Mouse (Mus musculus) forebrain, embryonic 11.5 days (tissue): ENCODE results near the gene Ube2j2. TPM values are rescaled to one million over a fixed set of nuclear protein-coding genes. Genes with fewer than 3 reads are reported as not detected.

Source experiments
- ATAC-seq: fragments of 200-750 bp; cut with Nextera tagmentation; replicated peaks from 2 replicates; pipeline ENCODE4 v1.8.0; 2017; ENCODE audit warnings: moderate TSS enrichment; ENCODE audit not compliant: low FRiP score
- DNase-seq: peaks from one replicate; pipeline ENCODE4 v3.0.0-alpha.2; 2017; ENCODE audit warnings: low spot score
- H3K27ac ChIP-seq: fragments of 300-500 bp; sonication (generic); 2 replicates; pipeline ENCODE4 v1.5.1; 2014; ENCODE audit warnings: low read depth, low read length
- H3K27me3 ChIP-seq: fragments of 300-500 bp; sonication (generic); 2 replicates; pipeline ENCODE4 v1.6.1; 2014; ENCODE audit warnings: mild to moderate bottlenecking, low read length, mixed read lengths; ENCODE audit not compliant: control insufficient read depth, insufficient read depth
- H3K36me3 ChIP-seq: fragments of 300-500 bp; sonication (generic); 2 replicates; pipeline ENCODE4 v1.6.1; 2014; ENCODE audit warnings: mild to moderate bottlenecking, low read length, moderate library complexity, mixed read lengths; ENCODE audit not compliant: control insufficient read depth, insufficient read depth
- H3K4me1 ChIP-seq: fragments of 300-500 bp; sonication (generic); replicated peaks from 2 replicates; pipeline ENCODE4 v1.6.1; 2014; ENCODE audit warnings: low read length, mixed read lengths; ENCODE audit not compliant: control insufficient read depth, insufficient read depth
- H3K4me2 ChIP-seq: fragments of 300-500 bp; sonication (generic); 2 replicates; pipeline ENCODE4 v1.6.1; 2014; ENCODE audit warnings: low read depth, mild to moderate bottlenecking, low read length, moderate library complexity, mixed read lengths; ENCODE audit not compliant: severe bottlenecking
- H3K4me3 ChIP-seq: fragments of 300-500 bp; sonication (generic); 2 replicates; pipeline ENCODE4 v1.5.1; 2014; ENCODE audit warnings: low read depth, low read length
- H3K9ac ChIP-seq: fragments of 300-500 bp; sonication (generic); 2 replicates; pipeline ENCODE4 v1.6.1; 2014; ENCODE audit warnings: low read length
- H3K9me3 ChIP-seq: fragments of 300-500 bp; sonication (generic); 2 replicates; pipeline ENCODE4 v1.6.1; 2016; ENCODE audit warnings: low read length, mixed read lengths; ENCODE audit not compliant: control insufficient read depth
- WGBS: fragments of 180-500 bp; shearing (Covaris S2); extraction: QIAGEN DNeasy Blood & Tissue Kit; methylation state at CpG from one replicate; pipeline ENCODE4 v1.1.7; 2014; 5-methylcytosine and 5-hydroxymethylcytosine counted together
- polyA plus RNA-seq: library from polyadenylated mRNA; unstranded; fragments of >200 nt; fragmentation: Nextera tagmentation; extraction: Ambion mirVana; gene quantifications from 2 replicates; pipeline ENCODE4 v1.2.1, GENCODE M21; 2014

Ube2j2 gene
- polyA plus RNA-seq, 1 experiment from 2014 or later: 159 TPM

- no peak overlapping the region for H3K4me3 ChIP-seq
- ATAC-seq: no peak
- H3K9me3 ChIP-seq: no peaks in the 10 kb centered on the region
- no peaks in the 10 kb centered on the region for H3K4me1 ChIP-seq
- no peak overlapping the region for H3K27ac ChIP-seq
- H3K36me3 ChIP-seq: no peaks in the 10 kb centered on the region
- WGBS: 77% methylated on average over 5 of the region's 5 CpGs
- H3K27me3 ChIP-seq: no peaks in the 10 kb centered on the region
- DNase-seq: no peak
- H3K4me2 ChIP-seq: no peak overlapping the region
- no peak overlapping the region for H3K9ac ChIP-seq
Observed at GRCm38 (mm10) chr4:155970286-155970685, 26.7 kb downstream of the Ube2j2 start.

DNA sequence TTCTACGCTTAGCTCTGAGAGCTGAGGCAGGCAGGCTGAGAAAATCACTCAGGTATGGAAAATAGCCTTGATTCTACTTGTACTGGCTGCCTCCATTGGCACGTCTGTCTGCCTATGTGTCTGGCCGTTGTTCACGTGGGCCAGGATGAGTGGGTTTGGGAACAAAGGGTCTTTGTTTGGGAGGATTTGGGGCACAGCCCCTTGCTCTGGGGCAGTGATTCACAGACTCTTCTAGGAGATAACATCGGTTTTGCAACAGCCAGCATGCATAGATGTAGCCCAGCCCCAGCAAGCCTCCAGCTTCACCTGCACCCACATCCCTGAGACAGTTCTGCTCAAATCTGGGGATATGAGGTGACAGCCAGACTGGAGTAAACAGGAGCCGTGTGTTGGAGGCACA is 29.0 kb downstream of the Ube2j2 start:
- Histone ChIP-seq H3K4me2 (no peak overlapping the region), H3K9ac (no peak overlapping the region), H3K27me3 (no peaks in the 10 kb centered on the region), H3K4me3 (no peak overlapping the region), H3K9me3 (no peaks in the 10 kb centered on the region), H3K27ac (no peak overlapping the region), H3K4me1 (no peaks in the 10 kb centered on the region), H3K36me3 (no peaks in the 10 kb centered on the region)
- WGBS: 55% methylated on average over 6 of the region's 6 CpGs
- no peak for DNase-seq
- ATAC-seq: no peak

GRCm38 (mm10) chr4:155973239-155973638 is 29.6 kb downstream of the Ube2j2 start:
- Histone ChIP-seq H3K9ac (no peak overlapping the region), H3K36me3 (no peaks in the 10 kb centered on the region), H3K27ac (no peak overlapping the region), H3K9me3 (no peaks in the 10 kb centered on the region), H3K4me2 (no peak overlapping the region), H3K4me1 (no peaks in the 10 kb centered on the region), H3K4me3 (no peak overlapping the region), H3K27me3 (no peaks in the 10 kb centered on the region)
- ATAC-seq: no peak
- 86% methylated on average over 2 of the region's 2 CpGs for WGBS
- DNase-seq: no peak

DNA sequence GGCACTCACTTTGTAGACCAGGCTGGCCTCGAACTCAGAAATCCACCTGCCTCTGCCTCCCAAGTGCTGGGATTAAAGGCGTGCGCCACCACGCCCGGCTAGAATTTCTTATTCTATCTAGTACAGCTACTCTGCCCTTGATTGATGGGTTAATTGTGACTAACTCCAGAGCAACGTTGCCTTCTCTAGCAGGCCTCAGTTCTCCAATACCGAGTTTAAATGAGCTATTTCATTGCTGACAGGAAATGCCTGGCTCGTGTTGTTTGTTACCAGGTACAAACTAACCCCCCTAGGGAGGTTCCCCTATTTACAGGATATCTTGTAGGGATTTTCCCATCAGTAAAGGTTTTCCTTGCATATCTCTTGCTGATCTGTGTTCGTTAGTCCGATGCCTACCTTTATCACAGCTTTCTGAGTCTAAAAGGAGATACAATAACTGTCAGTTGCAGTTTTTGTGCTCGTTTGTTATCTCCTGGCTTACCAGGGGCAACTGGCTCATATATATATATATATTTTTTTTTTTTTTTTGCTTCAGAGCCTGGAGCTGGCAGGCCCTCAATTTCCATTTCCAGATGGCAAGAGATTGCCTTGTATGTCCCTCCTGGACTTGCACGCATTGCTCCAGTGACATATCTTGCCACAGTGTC is 37.9 kb downstream of the Ube2j2 start:
- Histone ChIP-seq H3K36me3 (no peaks in the 10 kb centered on the region), H3K4me2 (no peak overlapping the region), H3K4me1 (no peaks in the 10 kb centered on the region), H3K27me3 (no peaks in the 10 kb centered on the region), H3K27ac (no peak overlapping the region), H3K9me3 (no peaks in the 10 kb centered on the region), H3K9ac (no peak overlapping the region), H3K4me3 (no peak overlapping the region)
- ATAC-seq (no peak), DNase-seq (no peak)
- 86% methylated on average over 12 of the region's 12 CpGs for WGBS

- Histone ChIP-seq H3K4me1 (no peaks in the 10 kb centered on the region), H3K9ac (no peak overlapping the region), H3K36me3 (no peaks in the 10 kb centered on the region), H3K27me3 (no peaks in the 10 kb centered on the region), H3K4me2 (no peak overlapping the region), H3K27ac (no peak overlapping the region), H3K4me3 (no peak overlapping the region), H3K9me3 (no peaks in the 10 kb centered on the region)
- ATAC-seq: no peak
- no peak for DNase-seq
- WGBS: 19% methylated on average over 2 of the region's 2 CpGs
Observed at GRCm38 (mm10) chr4:155983788-155984187, 40.2 kb downstream of the Ube2j2 start.

DNA sequence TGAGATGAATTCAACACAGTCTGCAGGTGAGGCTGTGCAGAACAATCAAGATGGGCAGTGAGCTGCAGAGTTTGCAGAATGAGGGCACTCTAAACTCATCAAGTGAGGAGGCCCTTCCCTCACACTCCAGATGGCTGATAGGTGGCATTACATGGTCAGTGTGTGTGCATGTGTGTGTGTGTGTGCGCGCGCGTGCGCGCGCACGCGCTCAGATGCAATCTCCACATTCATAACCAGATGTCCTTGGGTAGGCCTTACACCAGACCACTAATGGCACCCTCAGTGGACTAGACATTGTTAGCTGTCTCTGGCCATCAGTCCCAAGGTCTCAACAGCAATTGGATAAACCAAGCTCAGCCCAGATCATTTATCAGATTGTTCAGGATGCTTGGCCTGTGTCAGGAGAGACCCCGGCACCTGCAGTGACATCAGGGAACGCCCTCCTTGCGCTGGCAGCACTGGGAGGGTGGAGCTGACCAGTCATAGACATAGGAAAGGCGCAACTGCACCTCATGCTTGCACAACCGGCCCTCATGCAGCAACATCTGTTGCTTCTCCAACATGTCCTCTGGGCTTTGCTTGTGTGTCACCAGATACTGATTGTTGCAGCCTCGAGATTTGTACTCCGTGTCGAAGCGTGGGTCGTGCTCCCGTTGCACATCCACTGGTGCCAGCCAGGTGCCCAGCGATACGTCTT is 47.7 kb downstream of the Ube2j2 start:
- Histone ChIP-seq H3K9me3 (no peaks in the 10 kb centered on the region), H3K4me3 (peak overlapping the region; percentile 89), H3K9ac (peak overlapping the region; percentile 78), H3K27ac (no peak overlapping the region; the same call in 1 of the 2 replicates), H3K36me3 (no peaks in the 10 kb centered on the region), H3K27me3 (no peaks in the 10 kb centered on the region), H3K4me1 (peaks cover 13% of the 10 kb centered on the region; the same call in 1 of the 2 replicates), H3K4me2 (peak overlapping the region; percentile 91)
- DNase-seq (no peak), ATAC-seq (no peak)
- WGBS: 92% methylated on average over 22 of the region's 22 CpGs

DNA sequence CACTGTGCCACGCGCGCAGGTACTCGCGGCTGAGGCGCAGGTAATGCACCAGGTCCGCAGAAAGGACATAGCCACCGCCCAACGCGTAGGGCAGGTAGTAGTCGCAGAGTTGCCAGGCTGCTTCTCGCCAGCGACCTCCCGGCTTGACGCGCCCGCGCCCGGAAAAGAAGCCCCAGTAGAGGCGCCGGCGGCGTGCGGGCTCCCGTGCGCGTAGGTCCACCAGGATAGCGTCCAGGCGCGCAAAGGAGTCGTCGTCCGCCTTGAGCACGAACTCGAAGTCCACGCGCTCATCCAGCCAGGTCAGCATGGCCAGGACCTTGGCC is 48.2 kb downstream of the Ube2j2 start:
- DNase-seq: no peak
- Histone ChIP-seq H3K36me3 (no peaks in the 10 kb centered on the region), H3K27me3 (no peaks in the 10 kb centered on the region), H3K4me1 (peaks cover 13% of the 10 kb centered on the region; the same call in 1 of the 2 replicates), H3K9me3 (no peaks in the 10 kb centered on the region), H3K27ac (peak overlapping the region; percentile 87), H3K4me3 (peak overlapping the region; percentile 89), H3K4me2 (peak overlapping the region; percentile 91), H3K9ac (peak overlapping the region; percentile 78)
- peak; percentile 13 for ATAC-seq
- WGBS: 30% methylated on average over 37 of the region's 37 CpGs

GRCm38 (mm10) chr4:155992241-155992905 is 48.7 kb downstream of the Ube2j2 start, which contains the start of the genes B3galt6 and Sdf4:
B3galt6 (minus strand) TSS chr4:155992649.
Sdf4 (plus strand) TSS chr4:155992872.
- Histone ChIP-seq H3K9me3 (no peaks in the 10 kb centered on the region), H3K9ac (peak within 1 kb of the TSS; percentile 85), H3K4me3 (peak within 1 kb of the TSS; percentile 89), H3K4me1 (peaks cover 13% of the 10 kb centered on the region; the same call in 1 of the 2 replicates), H3K27me3 (no peaks in the 10 kb centered on the region), H3K36me3 (no peaks in the 10 kb centered on the region), H3K4me2 (peak within 1 kb of the TSS; percentile 91), H3K27ac (peak within 1 kb of the TSS; percentile 87)
- ATAC-seq (peak; percentile 84), DNase-seq (peak; percentile 91)
- under 1% methylated on average over 91 of the region's 99 CpGs for WGBS
